Mouse (Mus musculus) small intestine, adult 2 months (tissue): ENCODE data around the gene Map6d1. TPM values are rescaled to one million over a fixed set of nuclear protein-coding genes. Genes with fewer than 3 reads are reported as not detected.
A peak's percentile ranks its signal among the peaks of the same experiment; 100 is the strongest.

Experiments
- H3K27ac ChIP-seq: fragments of 200-500 bp; 2 replicates; pipeline ENCODE4 v1.5.1; 2012; ENCODE audit warnings: low read depth, low read length, control low read depth, inconsistent platforms; ENCODE audit not compliant: insufficient read depth
- H3K27me3 ChIP-seq: fragments of 200-500 bp; 2 replicates; pipeline ENCODE4 v1.6.1; 2012; ENCODE audit warnings: mild to moderate bottlenecking, moderate library complexity, low read length, inconsistent platforms; ENCODE audit not compliant: control insufficient read depth, insufficient read depth
- H3K36me3 ChIP-seq: fragments of 200-500 bp; 2 replicates; pipeline ENCODE4 v1.6.1; 2012; ENCODE audit warnings: mild to moderate bottlenecking, low read length, control low read depth, inconsistent platforms; ENCODE audit not compliant: control insufficient read depth, insufficient read depth
- H3K4me1 ChIP-seq: fragments of 200-500 bp; 2 replicates; pipeline ENCODE4 v1.6.1; 2012; ENCODE audit warnings: low read length, inconsistent platforms, mixed read lengths; ENCODE audit not compliant: control insufficient read depth, insufficient read depth, insufficient read length
- H3K4me3 ChIP-seq: fragments of 200-500 bp; 2 replicates; pipeline ENCODE4 v1.5.1; 2012; ENCODE audit warnings: low read depth, mild to moderate bottlenecking, control low read depth, inconsistent platforms, low read length, moderate library complexity
- CTCF ChIP-seq: fragments of 200-500 bp; IDR thresholded peaks from 2 replicates; pipeline ENCODE4 v1.5.1; 2012; ENCODE audit warnings: low read depth, mild to moderate bottlenecking, control low read depth, inconsistent platforms, low read length, moderate library complexity, mixed read lengths; ENCODE audit not compliant: insufficient replicate concordance, insufficient read length; ENCODE audit errors: extremely low read depth
- POLR2A ChIP-seq: fragments of 200-500 bp; IDR thresholded peaks from 2 replicates; pipeline ENCODE4 v1.6.1; 2012; ENCODE audit warnings: low read depth, mild to moderate bottlenecking, control low read depth, inconsistent platforms, low read length, moderate library complexity
- WGBS: fragments of 180-500 bp; shearing (Covaris S2); methylation state at CpG from one replicate; pipeline ENCODE4 v1.1.7; 2018; 5-methylcytosine and 5-hydroxymethylcytosine counted together
- polyA plus RNA-seq: library from polyadenylated mRNA; depleted of rRNA; stranded (reverse); fragments of >200 nt; gene quantifications from 2 replicates; pipeline ENCODE4 v1.2.3, GENCODE M21; 2012; rRNA removed

Gene Map6d1
- 0.05 and 0.10 TPM in 2 replicates for polyA plus RNA-seq

GRCm38 (mm10) chr16:20240468-20241414, at the start of gene Map6d1:
TSS of gene Map6d1 (minus strand) at chr16:20241358.
- WGBS: 1% methylated on average over 90 of the region's 90 CpGs
- no peaks in the 10 kb centered on the region for H3K36me3 ChIP-seq

GRCm38 (mm10) chr16:20280238-20280637, 39.1 kb upstream of the Map6d1 start:
- TF ChIP-seq POLR2A (no peak), CTCF (no peak)
- 76% methylated on average over 4 of the region's 4 CpGs for WGBS
- Histone ChIP-seq H3K27me3 (no peaks in the 10 kb centered on the region), H3K27ac (no peak overlapping the region), H3K4me3 (no peak overlapping the region), H3K4me1 (no peaks in the 10 kb centered on the region), H3K36me3 (peaks cover 47% of the 10 kb centered on the region)

More at GRCm38 (mm10) chr16:20240468-20241414, at the start of gene Map6d1:
- Histone ChIP-seq H3K27me3 (peaks cover 13% of the 10 kb centered on the region), H3K4me1 (no peaks in the 10 kb centered on the region; the same call in 1 of the 2 replicates), H3K4me3 (peak within 1 kb of the TSS; percentile 91), H3K27ac (no peak within 1 kb of the TSS)
- TF ChIP-seq POLR2A: no peak

- no peak for TF ChIP-seq CTCF
- no peak for TF ChIP-seq POLR2A
- H3K27ac ChIP-seq: no peak overlapping the region
- H3K4me3 ChIP-seq: no peak overlapping the region
- no peaks in the 10 kb centered on the region for H3K4me1 ChIP-seq
- peaks cover 42% of the 10 kb centered on the region for H3K36me3 ChIP-seq
- whole genome bisulfite sequencing: 80% methylated on average over 5 of the region's 5 CpGs
- no peaks in the 10 kb centered on the region for H3K27me3 ChIP-seq
Measured at GRCm38 (mm10) chr16:20279395-20279794, 38.2 kb upstream of the Map6d1 start.

GRCm38 (mm10) chr16:20272994-20273393, 31.8 kb upstream of the Map6d1 start:
- Histone ChIP-seq H3K27ac (no peak overlapping the region), H3K36me3 (peaks cover under 1% of the 10 kb centered on the region; the same call in 1 of the 2 replicates), H3K4me3 (no peak overlapping the region), H3K4me1 (no peaks in the 10 kb centered on the region), H3K27me3 (no peaks in the 10 kb centered on the region)
- TF ChIP-seq CTCF (no peak), POLR2A (no peak)
- WGBS: 10% methylated on average over 3 of the region's 3 CpGs

GRCm38 (mm10) chr16:20271339-20271738, 30.2 kb upstream of the Map6d1 start:
- WGBS: 73% methylated on average over 4 of the region's 4 CpGs

GRCm38 (mm10) chr16:20265089-20265488, 23.9 kb upstream of the Map6d1 start:
- Histone ChIP-seq H3K27me3 (no peaks in the 10 kb centered on the region), H3K4me1 (no peaks in the 10 kb centered on the region), H3K27ac (no peak overlapping the region), H3K36me3 (no peaks in the 10 kb centered on the region), H3K4me3 (no peak overlapping the region)
- WGBS: 44% methylated on average over 7 of the region's 7 CpGs
- TF ChIP-seq POLR2A: no peak
- TF ChIP-seq CTCF: no peak

More at GRCm38 (mm10) chr16:20271339-20271738, 30.2 kb upstream of the Map6d1 start:
- TF ChIP-seq POLR2A (no peak), CTCF (no peak)
- no peaks in the 10 kb centered on the region for H3K36me3 ChIP-seq
- H3K27me3 ChIP-seq: no peaks in the 10 kb centered on the region
- H3K4me1 ChIP-seq: no peaks in the 10 kb centered on the region
- H3K4me3 ChIP-seq: no peak overlapping the region
- no peak overlapping the region for H3K27ac ChIP-seq

- no peaks in the 10 kb centered on the region for H3K36me3 ChIP-seq
- no peak overlapping the region for H3K4me3 ChIP-seq
- 82% methylated on average over 5 of the region's 5 CpGs for WGBS
- no peak overlapping the region for H3K27ac ChIP-seq
- no peak for TF ChIP-seq POLR2A
- TF ChIP-seq CTCF: no peak
- no peaks in the 10 kb centered on the region for H3K27me3 ChIP-seq
- H3K4me1 ChIP-seq: no peaks in the 10 kb centered on the region
Measured at GRCm38 (mm10) chr16:20257926-20258325, 16.8 kb upstream of the Map6d1 start.
